Mouse (Mus musculus) megakaryocyte, embryonic 14.5 days (primary cell): ENCODE data around the gene Psma6.

Experiments
- FLI1 ChIP-seq: IDR thresholded peaks from 2 replicates; pipeline ENCODE4 v1.6.1; 2012; ENCODE audit warnings: low read length, inconsistent platforms, mixed read lengths
- GATA1 ChIP-seq: IDR thresholded peaks from 3 replicates; pipeline ENCODE4 v1.6.1; 2012; ENCODE audit warnings: mixed read lengths, low read length, inconsistent platforms, borderline replicate concordance

DNA sequence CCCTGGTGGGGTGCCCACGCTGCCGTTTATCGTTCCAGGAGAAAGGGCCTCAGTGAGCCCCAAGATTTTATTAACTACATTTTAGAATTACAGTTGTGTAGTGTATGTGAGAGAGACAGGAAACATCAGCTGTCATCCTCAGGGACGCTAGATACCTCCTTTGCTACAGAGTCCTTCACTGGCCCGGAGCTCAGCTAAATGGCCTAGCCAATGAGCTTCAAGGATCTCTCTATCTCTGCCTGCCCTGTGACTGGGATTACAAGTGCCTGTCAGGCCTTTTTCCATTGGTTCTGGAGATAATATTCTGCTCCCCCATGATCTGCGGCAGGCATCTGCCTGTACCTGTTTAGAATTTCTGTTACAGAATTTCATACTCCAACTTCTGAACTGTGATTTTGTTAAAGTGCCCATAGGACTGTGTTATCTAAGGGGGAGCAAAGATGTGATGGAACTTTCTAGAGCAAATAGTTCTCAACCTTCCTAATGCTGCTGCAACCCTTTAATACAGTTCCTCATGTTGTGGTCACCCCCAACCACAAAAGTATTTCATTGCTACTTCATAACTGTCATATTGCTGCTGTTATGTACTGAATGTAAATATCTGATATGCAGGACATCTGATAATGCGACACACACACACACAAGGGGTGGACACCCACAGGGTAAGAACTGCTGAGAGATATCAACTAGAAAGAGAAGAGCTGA, 3.2 kb downstream of the Psma6 start:
- TF ChIP-seq FLI1 (no peak), GATA1 (no peak)
